Mouse (Mus musculus) limb, embryonic 14.5 days (tissue): Measurements from ENCODE around the gene Plekhg5. TPM values are rescaled to one million over a fixed set of nuclear protein-coding genes. Genes with fewer than 3 reads are reported as not detected.

ENCODE experiments used
- ATAC-seq: fragments of 200-750 bp; cut with Nextera tagmentation; 2 replicates; pipeline ENCODE4 v1.8.0; 2017; ENCODE audit warnings: low read depth, moderate number of reproducible peaks, moderate TSS enrichment; ENCODE audit not compliant: low FRiP score
- DNase-seq: peaks from one replicate; pipeline ENCODE4 v3.0.0-alpha.2; 2015; ENCODE audit warnings: low spot score
- H3K27ac ChIP-seq: fragments of 300-500 bp; sonication (generic); replicated peaks from 2 replicates; pipeline ENCODE4 v1.5.1; 2014; ENCODE audit warnings: low read depth, mild to moderate bottlenecking, low read length, moderate library complexity, mixed read lengths
- H3K27me3 ChIP-seq: fragments of 300-500 bp; sonication (generic); 2 replicates; pipeline ENCODE4 v1.6.1; 2014; ENCODE audit warnings: low read length, mixed read lengths; ENCODE audit not compliant: control insufficient read depth, insufficient read depth
- H3K36me3 ChIP-seq: fragments of 300-500 bp; sonication (generic); 2 replicates; pipeline ENCODE4 v1.6.1; 2014; ENCODE audit warnings: mild to moderate bottlenecking, low read length, moderate library complexity, mixed read lengths; ENCODE audit not compliant: control insufficient read depth, insufficient read depth
- H3K4me1 ChIP-seq: fragments of 300-500 bp; sonication (generic); 2 replicates; pipeline ENCODE4 v1.6.1; 2014; ENCODE audit warnings: antibody characterized with exemption, low read length, mixed read lengths; ENCODE audit not compliant: control insufficient read depth, insufficient read depth
- H3K4me2 ChIP-seq: fragments of 300-500 bp; sonication (generic); replicated peaks from 2 replicates; pipeline ENCODE4 v1.6.1; 2014; ENCODE audit warnings: low read depth, mild to moderate bottlenecking, low read length, moderate library complexity; ENCODE audit not compliant: severe bottlenecking
- H3K4me3 ChIP-seq: fragments of 300-500 bp; sonication (generic); replicated peaks from 2 replicates; pipeline ENCODE4 v1.5.1; 2014; ENCODE audit warnings: low read length
- H3K9ac ChIP-seq: fragments of 300-500 bp; sonication (generic); 2 replicates; pipeline ENCODE4 v1.6.1; 2014; ENCODE audit warnings: mild to moderate bottlenecking, low read depth, low read length, moderate library complexity; ENCODE audit not compliant: severe bottlenecking
- H3K9me3 ChIP-seq: fragments of 300-500 bp; sonication (generic); 2 replicates; pipeline ENCODE4 v1.6.1; 2016; ENCODE audit warnings: low read length; ENCODE audit not compliant: control insufficient read depth
- POLR2A ChIP-seq: fragments of 200-500 bp; IDR thresholded peaks from 2 replicates; pipeline ENCODE4 v1.8.0; 2012; ENCODE audit warnings: inconsistent platforms, mild to moderate bottlenecking, moderate library complexity, borderline replicate concordance; ENCODE audit not compliant: insufficient read depth, insufficient read length; ENCODE audit errors: extremely low read depth
- WGBS: fragments of 180-500 bp; shearing (Covaris S2); extraction: QIAGEN DNeasy Blood & Tissue Kit; methylation state at CpG from one replicate; pipeline ENCODE4 v1.1.7; 2014; 5-methylcytosine and 5-hydroxymethylcytosine counted together
- polyA plus RNA-seq, 2 experiments: library from polyadenylated mRNA; depleted of rRNA in 1 of 2; stranded (reverse) in 1 of 2; unstranded in 1 of 2; fragments of >200 nt; fragmentation: Nextera tagmentation in 1 of 2; extraction: Ambion mirVana in 1 of 2; gene quantifications; 2 replicates each; pipeline versions ENCODE4 v1.2.1 to v1.2.3; 2012 to 2014

Plekhg5 gene
- polyA plus RNA-seq, 2 experiments: 14.1 to 25.0 TPM

- H3K9me3 ChIP-seq: no peaks in the 10 kb centered on the region
- 90% methylated on average over 9 of the region's 9 CpGs for WGBS
- no peaks in the 10 kb centered on the region for H3K4me1 ChIP-seq
- no peak overlapping the region for H3K4me2 ChIP-seq
- H3K27ac ChIP-seq: no peak overlapping the region
- H3K4me3 ChIP-seq: no peak overlapping the region
- no peak for TF ChIP-seq POLR2A
- no peaks in the 10 kb centered on the region for H3K27me3 ChIP-seq
- no peak for ATAC-seq
- H3K9ac ChIP-seq: no peak overlapping the region
- DNase-seq: no peak
- no peaks in the 10 kb centered on the region for H3K36me3 ChIP-seq
These were observed 4.9 kb downstream of the Plekhg5 start for GRCm38 (mm10) chr4:152077191-152077590.

- H3K9me3 ChIP-seq: no peaks in the 10 kb centered on the region
- DNase-seq (no peak), ATAC-seq (no peak)
- 91% methylated on average over 10 of the region's 10 CpGs for WGBS
- H3K9ac ChIP-seq: no peak overlapping the region
- H3K4me2 ChIP-seq: no peak overlapping the region
- H3K4me1 ChIP-seq: no peaks in the 10 kb centered on the region
- H3K27me3 ChIP-seq: no peaks in the 10 kb centered on the region
- H3K27ac ChIP-seq: no peak overlapping the region
- no peak for TF ChIP-seq POLR2A
- no peaks in the 10 kb centered on the region for H3K36me3 ChIP-seq
- H3K4me3 ChIP-seq: no peak overlapping the region
These were observed 5.8 kb downstream of the Plekhg5 start for GRCm38 (mm10) chr4:152078105-152078530.

GRCm38 (mm10) chr4:152079261-152079660 is 7.0 kb downstream of the Plekhg5 start:
- Histone ChIP-seq H3K36me3 (no peaks in the 10 kb centered on the region), H3K9me3 (no peaks in the 10 kb centered on the region), H3K4me3 (no peak overlapping the region), H3K4me1 (no peaks in the 10 kb centered on the region), H3K27me3 (no peaks in the 10 kb centered on the region), H3K4me2 (no peak overlapping the region), H3K9ac (no peak overlapping the region), H3K27ac (no peak overlapping the region)
- WGBS: 89% methylated on average over 3 of the region's 3 CpGs
- DNase-seq: no peak
- TF ChIP-seq POLR2A: no peak
- ATAC-seq: no peak

GRCm38 (mm10) chr4:152079931-152080330 is 7.6 kb downstream of the Plekhg5 start:
- Histone ChIP-seq H3K4me3 (no peak overlapping the region), H3K9ac (no peak overlapping the region), H3K27me3 (no peaks in the 10 kb centered on the region), H3K4me2 (no peak overlapping the region), H3K27ac (no peak overlapping the region), H3K4me1 (no peaks in the 10 kb centered on the region), H3K36me3 (no peaks in the 10 kb centered on the region), H3K9me3 (no peaks in the 10 kb centered on the region)
- WGBS: 56% methylated on average over 7 of the region's 7 CpGs
- no peak for ATAC-seq
- no peak for DNase-seq
- TF ChIP-seq POLR2A: no peak

DNA sequence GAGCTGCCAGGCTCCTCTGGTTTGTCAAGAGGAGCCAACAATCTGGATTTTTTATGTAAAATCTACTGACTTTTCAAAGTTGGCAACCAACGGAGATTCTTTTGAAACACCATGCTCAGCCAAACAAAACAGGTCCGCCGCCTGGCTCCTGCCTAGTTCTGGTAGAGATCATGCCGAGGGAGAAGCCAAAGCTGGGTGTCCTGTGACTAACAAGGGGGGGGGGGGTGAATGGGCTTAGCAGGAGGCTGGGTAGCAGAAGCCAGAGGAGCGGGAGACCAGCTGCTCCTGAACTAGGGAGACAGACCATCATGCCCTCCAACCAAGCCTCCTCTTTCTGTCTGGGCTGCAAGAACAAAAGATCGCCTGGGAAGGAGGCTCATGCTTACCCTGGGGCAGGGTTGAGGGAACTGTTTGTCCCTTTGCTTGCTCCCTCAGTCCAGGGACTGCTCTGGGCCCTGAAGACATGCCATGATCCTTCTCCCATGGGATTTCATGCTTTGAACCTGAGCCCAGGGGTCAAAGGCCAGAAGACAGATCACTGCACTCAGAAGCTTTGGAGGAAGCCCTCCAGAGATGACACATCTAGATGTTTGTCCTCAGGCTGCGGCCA is 11.4 kb downstream of the Plekhg5 start:
- H3K4me3 ChIP-seq: no peak overlapping the region
- H3K36me3 ChIP-seq: no peaks in the 10 kb centered on the region
- DNase-seq: no peak
- peaks cover 13% of the 10 kb centered on the region for H3K4me1 ChIP-seq
- H3K4me2 ChIP-seq: no peak overlapping the region
- no peak for TF ChIP-seq POLR2A
- ATAC-seq: no peak
- H3K27me3 ChIP-seq: no peaks in the 10 kb centered on the region
- 56% methylated on average over 6 of the region's 7 CpGs for WGBS
- no peak overlapping the region for H3K27ac ChIP-seq
- no peak overlapping the region for H3K9ac ChIP-seq
- no peaks in the 10 kb centered on the region for H3K9me3 ChIP-seq
